Mouse (Mus musculus): Measurements from ENCODE around the gene Men1.
"Not testable (repeated sequence)": the region's sequence is repeated elsewhere in the genome, so short reads cannot be mapped to it uniquely, and the experiment has no call there.

Gene Men1

DNA sequence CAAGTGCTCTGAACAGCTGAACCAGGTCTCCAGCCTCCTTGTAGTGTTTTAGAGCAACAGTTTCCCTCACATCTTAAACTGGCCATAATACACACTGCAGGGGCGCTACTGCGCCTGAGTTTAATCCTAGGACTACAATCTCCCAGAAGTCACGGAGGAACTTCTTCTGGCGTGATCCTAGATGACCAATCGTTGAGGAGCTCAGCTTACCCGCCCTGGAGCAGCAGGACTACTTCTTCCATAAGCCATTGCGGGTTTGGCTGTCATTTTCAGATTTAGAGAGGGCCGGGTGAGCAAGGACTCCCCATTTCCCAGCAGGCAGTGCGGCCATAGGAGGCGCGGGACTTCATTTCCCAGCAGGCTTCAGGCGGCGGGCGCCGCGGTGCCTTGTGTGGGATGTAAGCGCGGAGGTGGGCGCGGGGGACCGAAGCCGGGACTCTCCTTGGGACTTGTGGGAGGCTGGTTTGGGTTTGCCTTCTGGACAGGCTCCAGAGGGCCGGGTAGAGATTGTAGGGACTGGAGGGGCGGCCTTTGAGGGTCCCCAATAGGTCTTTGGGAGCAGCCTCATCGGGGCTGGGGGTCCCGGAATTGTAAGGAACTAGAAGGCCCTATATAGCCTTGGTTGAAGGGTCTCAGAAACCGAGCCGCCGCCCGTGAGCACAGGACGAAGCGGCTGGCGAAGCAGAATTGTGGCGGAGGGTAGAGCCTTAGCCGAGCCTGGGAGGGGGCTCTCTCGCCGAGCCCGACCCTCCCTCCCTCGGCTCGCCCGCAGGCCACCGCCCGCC is at the start of gene Men1:
Men1 (plus strand) TSS at position 307 of the 785 bp plus-strand sequence.
- peak; percentile 100 for DNase-seq

- DNase-seq = peak; percentile 93
Measured at GRCm38 (mm10) chr19:6285226-6285625, 49.6 kb upstream of the Men1 start.

GRCm38 (mm10) chr19:6285632-6286433 is 48.9 kb upstream of the Men1 start:
- peak; percentile 96 for DNase-seq

DNA sequence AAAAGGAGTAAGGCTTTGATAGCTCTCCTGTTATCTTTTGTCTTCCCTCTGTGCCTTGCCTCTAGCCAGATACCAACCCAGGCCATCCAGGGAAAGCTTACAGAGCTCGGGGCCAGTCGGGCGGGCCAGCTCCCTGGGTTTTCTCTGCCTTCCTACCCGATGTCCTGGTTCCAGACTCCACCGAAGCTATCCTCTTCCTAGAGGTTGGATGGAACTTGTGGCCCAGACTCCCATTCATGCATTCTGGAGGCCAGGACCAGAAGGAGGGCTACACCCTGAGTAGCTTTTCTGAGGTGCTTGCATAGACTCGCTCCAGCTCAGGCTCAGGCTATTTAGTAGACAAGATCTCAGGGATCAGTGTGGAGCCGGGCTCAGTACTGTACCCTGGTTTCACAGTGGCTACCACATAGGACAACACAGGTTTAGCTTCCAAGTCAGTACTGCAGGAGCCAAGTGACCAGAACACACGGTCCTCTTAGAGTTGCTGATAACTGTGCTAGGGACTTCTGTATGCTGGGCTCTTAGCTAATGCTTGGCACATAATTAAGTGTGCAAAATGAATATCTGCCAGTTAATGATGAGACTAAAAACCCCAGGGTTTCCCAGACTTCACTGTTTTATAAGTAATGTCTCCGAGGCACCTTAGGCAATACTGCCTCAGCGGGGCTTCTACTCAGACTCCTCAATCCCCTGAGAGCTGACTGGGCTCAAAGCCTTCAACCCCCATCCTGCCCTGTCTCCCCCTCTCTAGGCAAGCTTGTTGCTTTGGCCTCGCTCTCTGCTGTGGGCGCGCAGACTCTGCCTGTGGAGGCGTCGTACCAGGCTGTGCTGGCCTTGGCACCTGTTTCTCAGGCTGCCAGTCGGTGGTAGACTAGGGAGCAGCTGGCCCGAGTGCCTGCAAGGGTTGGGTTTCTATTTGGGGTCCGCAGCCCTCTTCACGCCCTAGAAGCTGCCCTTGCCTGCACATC is 48.1 kb upstream of the Men1 start:
- peak; percentile 99 for DNase-seq

- DNase-seq = peak; percentile 98
Measured at GRCm38 (mm10) chr19:6288236-6288894, 46.4 kb upstream of the Men1 start.

DNA sequence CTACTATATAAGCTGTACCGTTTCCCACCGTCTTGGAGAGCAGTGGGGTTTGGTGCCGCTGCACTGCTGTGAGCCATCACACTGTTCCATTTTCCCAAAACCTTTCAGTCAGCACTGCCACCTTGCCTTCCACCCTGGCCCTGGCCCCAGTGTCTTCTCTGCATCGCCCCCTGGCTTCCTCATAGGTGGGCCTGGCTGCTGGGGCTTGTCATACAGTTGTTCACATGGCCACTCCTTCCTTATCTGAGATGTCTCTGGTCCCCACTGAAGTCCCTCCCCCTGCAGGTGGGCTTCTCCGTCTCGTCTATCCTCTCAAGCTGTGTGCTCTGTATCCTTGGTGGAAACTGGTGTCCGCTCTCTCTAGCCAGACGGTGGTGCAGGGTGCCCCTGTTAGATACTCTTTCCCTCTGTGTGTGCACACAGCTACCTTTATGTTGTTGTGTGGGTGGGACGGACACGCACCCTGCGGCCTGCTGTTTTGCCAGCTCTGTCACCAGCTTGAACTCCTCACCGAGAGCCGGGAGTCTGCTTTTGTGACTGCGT is 45.0 kb upstream of the Men1 start:
- peak; percentile 94 for DNase-seq

- not testable (repeated sequence) for DNase-seq
Measured at GRCm38 (mm10) chr19:6290720-6291116, 44.1 kb upstream of the Men1 start.

GRCm38 (mm10) chr19:6291117-6291781 is 43.5 kb upstream of the Men1 start:
- DNase-seq = peak; percentile 99

DNA sequence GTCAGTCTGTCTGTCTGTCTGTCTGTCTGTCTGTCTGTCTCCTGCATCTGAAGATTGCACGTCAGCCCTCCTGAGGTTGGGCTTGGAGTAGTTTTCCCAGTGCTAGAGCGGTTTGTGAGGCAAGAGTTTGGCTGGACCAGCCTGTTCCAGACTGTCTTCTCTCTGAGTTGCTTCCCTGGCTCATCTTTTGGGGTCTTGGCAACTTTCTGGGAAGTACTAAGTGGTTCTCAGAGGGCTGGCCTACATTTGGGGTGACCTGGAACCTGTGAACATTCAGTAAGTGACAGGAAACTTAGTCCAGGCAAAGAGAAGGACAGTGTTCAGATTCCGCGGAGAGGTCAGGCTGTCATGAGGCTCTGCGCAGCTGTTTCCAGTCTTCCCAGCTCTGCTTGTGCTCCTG is 42.5 kb upstream of the Men1 start:
- no peak for DNase-seq

DNA sequence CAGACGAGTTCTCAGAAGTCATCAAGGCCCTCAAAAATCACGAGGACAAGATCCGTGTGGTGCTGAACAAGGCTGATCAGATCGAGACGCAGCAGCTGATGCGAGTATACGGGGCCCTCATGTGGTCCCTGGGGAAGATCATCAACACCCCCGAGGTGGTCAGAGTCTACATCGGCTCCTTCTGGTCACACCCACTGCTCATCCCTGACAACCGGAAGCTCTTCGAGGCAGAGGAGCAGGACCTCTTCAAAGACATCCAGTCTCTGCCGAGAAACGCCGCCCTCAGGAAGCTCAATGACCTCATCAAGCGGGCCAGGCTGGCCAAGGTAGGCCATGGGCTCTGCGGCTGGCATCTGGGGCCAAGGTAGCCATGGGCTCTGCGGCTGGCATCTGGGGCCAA is 40.5 kb upstream of the Men1 start:
- DNase-seq = peak; percentile 94

- DNase-seq = no peak
Measured at GRCm38 (mm10) chr19:6296551-6297210, 38.1 kb upstream of the Men1 start.

DNA sequence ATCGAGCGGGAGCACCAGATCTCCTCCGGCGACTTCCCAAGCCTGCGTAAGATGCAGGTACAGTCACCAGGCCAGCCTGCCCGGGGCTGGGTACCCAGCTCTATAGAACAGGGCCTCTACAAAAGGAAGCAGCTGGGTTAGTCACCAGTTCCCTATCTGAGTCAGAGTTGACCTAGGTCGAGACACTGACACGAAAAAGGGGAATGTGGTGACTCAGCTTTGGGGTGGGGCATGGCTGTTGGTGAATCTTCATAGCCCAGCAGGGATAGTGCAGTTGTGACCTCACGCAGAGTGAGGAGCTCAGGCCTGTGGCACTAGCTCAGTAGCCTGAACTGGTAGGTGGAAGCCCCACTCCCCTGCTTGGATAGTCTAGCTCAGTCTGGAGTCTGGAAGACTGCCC is 37.1 kb upstream of the Men1 start:
- DNase-seq = peak; percentile 98

GRCm38 (mm10) chr19:6299003-6299402 is 35.8 kb upstream of the Men1 start:
- no peak for DNase-seq

- peak; percentile 98 for DNase-seq
Measured at GRCm38 (mm10) chr19:6299450-6300267, 35.1 kb upstream of the Men1 start.

DNA sequence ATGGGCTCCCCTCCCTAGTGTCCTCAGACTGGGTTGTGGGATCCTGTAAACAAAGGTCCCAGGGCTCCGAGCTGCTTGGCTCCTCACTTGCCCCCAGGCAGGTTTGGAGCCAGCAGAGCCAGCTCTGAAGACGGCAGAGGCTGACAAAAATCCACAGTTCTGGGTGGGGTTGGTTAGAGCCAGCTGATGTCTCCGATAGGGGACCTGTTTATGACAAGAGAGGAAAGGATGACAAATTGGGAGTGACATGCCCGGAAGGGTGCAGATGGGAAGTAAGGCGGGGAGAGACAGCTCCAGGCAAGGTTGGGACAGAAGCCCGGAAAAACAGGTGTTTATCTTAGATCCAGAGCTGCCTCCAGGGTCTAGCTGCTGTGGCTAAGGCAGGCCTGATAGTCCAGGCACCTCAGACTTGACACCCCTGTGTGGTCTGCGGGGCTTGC is 34.4 kb upstream of the Men1 start:
- DNase-seq = peak; percentile 99

GRCm38 (mm10) chr19:6302114-6302513 is 32.7 kb upstream of the Men1 start:
- no peak for DNase-seq

DNA sequence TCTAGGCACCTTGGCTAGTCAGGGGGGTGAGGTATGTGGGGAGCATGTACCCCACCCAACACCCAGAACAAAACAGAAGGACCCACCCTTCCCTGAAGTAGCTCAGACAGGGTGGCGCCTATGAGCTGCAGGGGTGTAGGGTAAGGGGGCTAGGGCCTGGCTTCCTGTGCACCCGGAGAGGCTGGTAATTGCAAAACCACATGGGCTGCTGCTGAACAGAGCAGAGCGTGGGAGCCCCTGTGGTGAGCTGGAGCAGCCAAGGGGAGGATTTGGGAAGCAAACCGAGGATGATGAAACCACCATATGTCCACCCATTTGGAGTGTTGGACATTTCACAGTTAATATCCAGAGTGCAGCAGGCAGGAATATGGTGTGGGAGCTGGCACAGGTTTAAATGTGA is 32.3 kb upstream of the Men1 start:
- DNase-seq = peak; percentile 99

DNA sequence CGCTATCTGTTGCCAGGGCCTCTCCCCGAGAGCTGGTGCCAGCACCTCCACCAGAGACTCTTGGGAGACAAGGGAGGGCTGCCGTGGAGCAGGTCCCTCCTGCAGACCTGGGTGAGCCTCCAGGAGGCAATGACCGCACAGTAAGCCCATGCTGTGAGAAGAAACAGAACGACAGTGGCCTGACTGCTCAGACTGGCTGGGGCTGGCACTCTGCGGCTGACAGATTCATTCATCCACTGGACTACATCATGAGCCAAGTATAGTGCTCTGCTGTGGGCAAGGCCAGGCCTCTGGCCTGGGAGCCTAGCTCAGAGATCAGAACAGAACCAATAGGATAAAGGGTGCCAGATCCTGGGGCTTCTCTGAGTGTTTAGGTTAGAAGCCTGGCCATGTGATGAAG is 30.9 kb upstream of the Men1 start:
- DNase-seq = no peak

DNA sequence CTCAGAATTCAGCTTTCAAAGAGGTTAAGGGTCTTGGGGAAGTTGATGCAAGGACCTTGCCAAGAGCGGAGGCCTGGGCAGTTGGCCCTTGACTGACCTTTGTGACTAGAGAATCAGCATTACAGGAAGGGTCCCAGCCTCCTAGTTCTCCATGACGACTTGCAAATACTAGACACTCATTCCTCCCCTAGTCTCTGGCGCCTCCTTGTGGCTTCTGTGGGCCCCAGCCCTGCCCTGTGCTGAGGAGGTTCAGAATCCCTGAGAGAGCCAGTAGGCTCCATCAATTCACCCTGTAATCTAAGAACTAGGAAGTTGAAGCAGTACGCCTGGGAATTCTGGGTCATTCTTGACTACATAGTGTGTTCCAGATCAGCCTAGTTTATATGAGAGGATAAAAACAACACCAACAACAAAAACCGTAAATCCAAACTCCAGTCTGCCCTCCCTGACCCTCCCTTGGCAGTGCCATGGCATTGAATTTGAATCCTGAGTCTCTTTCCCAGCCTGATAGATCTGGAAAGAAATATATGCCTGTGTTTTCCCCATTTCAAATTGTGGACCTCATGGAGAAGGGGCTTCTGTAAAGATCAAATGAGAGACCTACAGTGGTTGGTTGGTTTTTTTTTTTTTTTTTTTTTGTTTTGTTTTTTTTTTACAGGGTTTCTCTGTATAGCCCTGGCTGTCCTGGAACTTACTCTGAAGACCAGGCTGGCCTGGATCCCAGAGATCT is 29.8 kb upstream of the Men1 start:
- peak; percentile 99 for DNase-seq
